Mouse (Mus musculus): ENCODE measurements around the gene Ulk4. TPM values are rescaled to one million over a fixed set of nuclear protein-coding genes. Genes with fewer than 3 reads are reported as not detected.

Gene Ulk4
- polyA plus RNA-seq, 1 experiment from 2014 or later, result 156 TPM

GRCm38 (mm10) chr9:120958560-120958959, 318.4 kb downstream of the Ulk4 start:
- no peak for DNase-seq (ENCODE audit: extremely low spot score, low spot score)
- Histone ChIP-seq H3K9me3 (no peaks in the 10 kb centered on the region), H3K27me3 (ENCODE audit: poor library complexity, severe bottlenecking) (no peaks in the 10 kb centered on the region), H3K4me3 (no peak overlapping the region), H3K27ac (no peak overlapping the region), H3K36me3 (replicated peaks) (peaks cover 100% of the 10 kb centered on the region), H3K4me1 (peaks cover 4% of the 10 kb centered on the region; the same call in 1 of the 2 replicates)
- 97% methylated on average over 6 of the region's 6 CpGs for WGBS

- Histone ChIP-seq H3K4me1 (peaks cover 4% of the 10 kb centered on the region; the same call in 1 of the 2 replicates), H3K9me3 (no peaks in the 10 kb centered on the region), H3K36me3 (replicated peaks) (peaks cover 100% of the 10 kb centered on the region), H3K27ac (no peak overlapping the region), H3K27me3 (ENCODE audit: poor library complexity, severe bottlenecking) (no peaks in the 10 kb centered on the region), H3K4me3 (no peak overlapping the region)
- no peak for DNase-seq (ENCODE audit: extremely low spot score, low spot score)
- 93% methylated on average over 5 of the region's 5 CpGs for WGBS
These were observed 318.9 kb downstream of the Ulk4 start for GRCm38 (mm10) chr9:120958051-120958450.

GRCm38 (mm10) chr9:120951947-120952346, 325.1 kb downstream of the Ulk4 start:
- no peak for DNase-seq (ENCODE audit: extremely low spot score, low spot score)
- Histone ChIP-seq H3K27ac (no peak overlapping the region), H3K4me1 (peaks cover 13% of the 10 kb centered on the region), H3K36me3 (replicated peaks) (peaks cover 85% of the 10 kb centered on the region), H3K4me3 (no peak overlapping the region), H3K27me3 (ENCODE audit: poor library complexity, severe bottlenecking) (no peaks in the 10 kb centered on the region), H3K9me3 (no peaks in the 10 kb centered on the region)
- WGBS, result 90% methylated on average over 3 of the region's 3 CpGs

- peaks cover 76% of the 10 kb centered on the region for H3K36me3 ChIP-seq (replicated peaks)
- 94% methylated on average over 12 of the region's 12 CpGs for WGBS
- no peaks in the 10 kb centered on the region for H3K27me3 ChIP-seq (ENCODE audit: poor library complexity, severe bottlenecking)
- DNase-seq (ENCODE audit: extremely low spot score, low spot score), result no peak
- H3K9me3 ChIP-seq, result no peaks in the 10 kb centered on the region
- peaks cover 15% of the 10 kb centered on the region for H3K4me1 ChIP-seq
- H3K4me3 ChIP-seq, result no peak overlapping the region
- H3K27ac ChIP-seq, result no peak overlapping the region
These were observed 326.2 kb downstream of the Ulk4 start for GRCm38 (mm10) chr9:120950761-120951160.

- Histone ChIP-seq H3K9me3 (no peaks in the 10 kb centered on the region), H3K27ac (no peak overlapping the region), H3K4me3 (no peak overlapping the region), H3K27me3 (ENCODE audit: poor library complexity, severe bottlenecking) (no peaks in the 10 kb centered on the region), H3K36me3 (replicated peaks) (peaks cover 61% of the 10 kb centered on the region), H3K4me1 (peaks cover 18% of the 10 kb centered on the region)
- 97% methylated on average over 1 of the region's 1 CpGs for WGBS
- DNase-seq (ENCODE audit: extremely low spot score, low spot score), result no peak
These were observed 328.2 kb downstream of the Ulk4 start for GRCm38 (mm10) chr9:120948832-120949231.

GRCm38 (mm10) chr9:120946131-120946530, 330.9 kb downstream of the Ulk4 start:
- no peak for DNase-seq (ENCODE audit: extremely low spot score, low spot score)
- no peak overlapping the region for H3K4me3 ChIP-seq
- H3K27me3 ChIP-seq (ENCODE audit: poor library complexity, severe bottlenecking), result no peaks in the 10 kb centered on the region
- H3K9me3 ChIP-seq, result no peaks in the 10 kb centered on the region
- 91% methylated on average over 8 of the region's 8 CpGs for WGBS
- peaks cover 36% of the 10 kb centered on the region for H3K4me1 ChIP-seq
- H3K27ac ChIP-seq, result no peak overlapping the region
- peaks cover 55% of the 10 kb centered on the region for H3K36me3 ChIP-seq (replicated peaks)

- no peak for DNase-seq (ENCODE audit: extremely low spot score, low spot score)
- H3K4me3 ChIP-seq, result no peak overlapping the region
- WGBS, result 81% methylated on average over 3 of the region's 3 CpGs
- peaks cover 50% of the 10 kb centered on the region for H3K4me1 ChIP-seq
- no peaks in the 10 kb centered on the region for H3K9me3 ChIP-seq
- no peak overlapping the region for H3K27ac ChIP-seq
- peaks cover 59% of the 10 kb centered on the region for H3K36me3 ChIP-seq (replicated peaks)
- H3K27me3 ChIP-seq (ENCODE audit: poor library complexity, severe bottlenecking), result no peaks in the 10 kb centered on the region
These were observed 332.8 kb downstream of the Ulk4 start for GRCm38 (mm10) chr9:120944211-120944610.

- no peak for DNase-seq (ENCODE audit: extremely low spot score, low spot score)
- 91% methylated on average over 1 of the region's 1 CpGs for WGBS
- H3K27ac ChIP-seq, result no peak overlapping the region
- H3K4me1 ChIP-seq, result peaks cover 51% of the 10 kb centered on the region
- peaks cover 57% of the 10 kb centered on the region for H3K36me3 ChIP-seq (replicated peaks)
- no peaks in the 10 kb centered on the region for H3K27me3 ChIP-seq (ENCODE audit: poor library complexity, severe bottlenecking)
- H3K9me3 ChIP-seq, result no peaks in the 10 kb centered on the region
- no peak overlapping the region for H3K4me3 ChIP-seq
These were observed 333.2 kb downstream of the Ulk4 start for GRCm38 (mm10) chr9:120943757-120944156.

GRCm38 (mm10) chr9:120940858-120941257, 336.1 kb downstream of the Ulk4 start:
- Histone ChIP-seq H3K27ac (no peak overlapping the region), H3K36me3 (replicated peaks) (peaks cover 67% of the 10 kb centered on the region), H3K4me3 (no peak overlapping the region), H3K4me1 (peaks cover 66% of the 10 kb centered on the region), H3K27me3 (ENCODE audit: poor library complexity, severe bottlenecking) (no peaks in the 10 kb centered on the region), H3K9me3 (no peaks in the 10 kb centered on the region)
- no peak for DNase-seq (ENCODE audit: extremely low spot score, low spot score)
- 89% methylated on average over 3 of the region's 3 CpGs for WGBS

- 38% methylated on average over 8 of the region's 8 CpGs for WGBS
- peaks cover 71% of the 10 kb centered on the region for H3K4me1 ChIP-seq
These were observed 340.6 kb downstream of the Ulk4 start for GRCm38 (mm10) chr9:120936351-120936750.

GRCm38 (mm10) chr9:120935634-120935922, 341.4 kb downstream of the Ulk4 start:
- WGBS, result 38% methylated on average over 4 of the region's 4 CpGs
- no peaks in the 10 kb centered on the region for H3K27me3 ChIP-seq (ENCODE audit: poor library complexity, severe bottlenecking)
- H3K36me3 ChIP-seq (replicated peaks), result peaks cover 38% of the 10 kb centered on the region
- no peaks in the 10 kb centered on the region for H3K9me3 ChIP-seq
- H3K27ac ChIP-seq, result no peak overlapping the region
- peak overlapping the region; percentile 94 for H3K4me3 ChIP-seq
- H3K4me1 ChIP-seq, result peaks cover 71% of the 10 kb centered on the region
- no peak for DNase-seq (ENCODE audit: extremely low spot score, low spot score)

More at GRCm38 (mm10) chr9:120936351-120936750, 340.6 kb downstream of the Ulk4 start:
- H3K9me3 ChIP-seq, result no peaks in the 10 kb centered on the region
- H3K27ac ChIP-seq, result no peak overlapping the region
- H3K36me3 ChIP-seq (replicated peaks), result peaks cover 45% of the 10 kb centered on the region
- peak overlapping the region; percentile 94 for H3K4me3 ChIP-seq
- peak; percentile 56 for DNase-seq (ENCODE audit: extremely low spot score, low spot score)
- no peaks in the 10 kb centered on the region for H3K27me3 ChIP-seq (ENCODE audit: poor library complexity, severe bottlenecking)

- H3K27ac ChIP-seq, result peak overlapping the region; percentile 98
- H3K4me1 ChIP-seq, result peaks cover 74% of the 10 kb centered on the region
- peaks cover 32% of the 10 kb centered on the region for H3K36me3 ChIP-seq (replicated peaks)
- no peaks in the 10 kb centered on the region for H3K9me3 ChIP-seq
- no peaks in the 10 kb centered on the region for H3K27me3 ChIP-seq (ENCODE audit: poor library complexity, severe bottlenecking)
- WGBS, result 19% methylated on average over 14 of the region's 14 CpGs
- DNase-seq (ENCODE audit: extremely low spot score, low spot score), result no peak
- H3K4me3 ChIP-seq, result peak overlapping the region; percentile 94
These were observed 342.0 kb downstream of the Ulk4 start for GRCm38 (mm10) chr9:120934821-120935633.

- H3K9me3 ChIP-seq, result no peaks in the 10 kb centered on the region
- H3K27ac ChIP-seq, result peak overlapping the region; percentile 98
- peak overlapping the region; percentile 94 for H3K4me3 ChIP-seq
- DNase-seq (ENCODE audit: extremely low spot score, low spot score), result peak; percentile 79
- under 1% methylated on average over 56 of the region's 57 CpGs for WGBS
- peaks cover 74% of the 10 kb centered on the region for H3K4me1 ChIP-seq
- H3K36me3 ChIP-seq (replicated peaks), result peaks cover 23% of the 10 kb centered on the region
- no peaks in the 10 kb centered on the region for H3K27me3 ChIP-seq (ENCODE audit: poor library complexity, severe bottlenecking)
These were observed 342.9 kb downstream of the Ulk4 start for GRCm38 (mm10) chr9:120933886-120934758.

Measured in forebrain, embryonic 10.5 days (tissue).